Comparison of ENCODE assay signal across 26 mouse cellular contexts in the genomic region with DNA sequence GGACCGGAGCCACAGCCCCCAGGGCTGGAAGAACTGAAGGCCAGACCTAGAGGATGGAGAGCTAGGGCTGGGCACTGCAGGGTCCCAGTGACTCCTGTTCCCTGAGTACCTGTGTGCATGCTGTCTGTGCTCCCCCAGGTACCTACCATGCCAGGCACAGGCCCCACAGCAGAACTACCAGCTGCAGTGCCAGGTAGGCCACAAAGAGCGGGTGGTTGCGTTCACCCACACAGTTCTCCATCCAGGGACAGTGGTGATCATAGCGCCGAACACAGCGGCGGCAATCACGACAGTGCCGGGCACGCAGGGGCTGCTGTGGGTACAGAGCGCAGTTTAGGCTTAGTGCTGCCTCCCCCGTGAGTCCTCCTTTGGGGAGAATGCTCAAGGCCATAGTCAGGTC. TPM values are rescaled to one million over a fixed set of nuclear protein-coding genes. Genes with fewer than 3 reads are reported as not detected.
DNase-seq lines count a peak whose midpoint lies in the region; ATAC-seq lines count a peak whose summit lies in the region.
"Had no signal": no experiment of that assay in that cellular context is flagged by ENCODE, and none has a peak within 500 bp of the region (broad histone marks: within the 10 kb centered on the region; RNA-seq: fewer than 3 reads in every experiment).

No protein-coding gene starts in this region.

- peaks cover 3% of the 10 kb centered on the region; the same call in 1 of the 2 replicates for H3K9me3 ChIP-seq in heart, embryonic 12.5 days (replicated peaks)
- no peaks in the 10 kb centered on the region for H3K9me3 ChIP-seq in megakaryocyte, embryonic 14.5 days
- no peaks in the 10 kb centered on the region for H3K9me3 ChIP-seq in limb, embryonic 10.5 days (replicated peaks)
- H3K9me3 ChIP-seq: embryonic facial prominence, embryonic 10.5 days; embryonic facial prominence, embryonic 13.5 days; G1E; heart, embryonic 13.5 days; hindbrain, embryonic 15.5 days had no signal

- H3K4me1 ChIP-seq in heart, embryonic 12.5 days (replicated peaks), result peaks cover 20% of the 10 kb centered on the region
- H3K4me1 ChIP-seq in megakaryocyte, embryonic 14.5 days, result peaks cover 65% of the 10 kb centered on the region
- H3K4me1 ChIP-seq in limb, embryonic 10.5 days, result peaks cover 35% of the 10 kb centered on the region

- ATAC-seq in heart, embryonic 12.5 days (ENCODE audit: insufficient number of reproducible peaks, low FRiP score), result no peak
- no peak for ATAC-seq in megakaryocyte, adult 5-6 weeks (ENCODE audit: poor library complexity, severe bottlenecking)
- ATAC-seq: CD4-positive, CD25-positive, alpha-beta regulatory T cell, adult 4 months; forebrain, embryonic 14.5 days; forebrain, postnatal 0 days; intestine, postnatal 0 days; Patski had no signal

- no peak overlapping the region for H3K27ac ChIP-seq in heart, embryonic 12.5 days (ENCODE audit: poor library complexity, severe bottlenecking)
- 0 out of 2 replicates have a peak overlapping the region, but pooled peaks have one; percentile 1 for H3K27ac ChIP-seq in limb, embryonic 10.5 days
- H3K27ac ChIP-seq: embryonic facial prominence, embryonic 10.5 days; embryonic facial prominence, embryonic 13.5 days; hindbrain, embryonic 15.5 days had no signal

- H3K4me2 ChIP-seq in heart, embryonic 12.5 days, result no peak overlapping the region
- H3K4me2 ChIP-seq: hindbrain, embryonic 15.5 days had no signal

- peak overlapping the region; percentile 16; the same call in 1 of the 2 replicates for H3K9ac ChIP-seq in heart, embryonic 12.5 days
- H3K9ac ChIP-seq: forebrain, postnatal 0 days; heart, embryonic 13.5 days; hindbrain, embryonic 15.5 days had no signal

- DNase-seq in heart, postnatal 10 days, result no peak
- no peak for DNase-seq in limb, embryonic 10.5 days (ENCODE audit: low spot score)
- no peak for DNase-seq in cerebellum, adult 9-10 months
- DNase-seq: adrenal gland, adult 2 months; adrenal gland, postnatal 14 days; cerebellum, adult 11 months; cerebellum, adult 2 months; cerebellum, postnatal 10 days; cerebellum, postnatal 36 days; embryo, embryonic 11 days; forebrain, postnatal 0 days; gastrocnemius, adult 2 months; gastrocnemius, postnatal 14 days; heart, postnatal 36 days had no signal

- WGBS in heart, embryonic 12.5 days, result 95% methylated on average over 12 of the region's 12 CpGs
- WGBS in limb, embryonic 10.5 days, result 95% methylated on average over 12 of the region's 12 CpGs

- no peak overlapping the region for H3K4me3 ChIP-seq in heart, embryonic 12.5 days
- H3K4me3 ChIP-seq in megakaryocyte, embryonic 14.5 days (replicated peaks), result peak overlapping the region; percentile 64
- 0 out of 2 replicates have a peak overlapping the region, but pooled peaks have one; percentile 8 for H3K4me3 ChIP-seq in limb, embryonic 10.5 days
- H3K4me3 ChIP-seq: embryonic facial prominence, embryonic 13.5 days; gastrocnemius, adult 2 months; hindbrain, embryonic 15.5 days had no signal

- H3K36me3 ChIP-seq in heart, embryonic 12.5 days, result peaks cover 35% of the 10 kb centered on the region
- H3K36me3 ChIP-seq in megakaryocyte, embryonic 14.5 days (replicated peaks; ENCODE audit: low read length), result peaks cover 63% of the 10 kb centered on the region
- H3K36me3 ChIP-seq in limb, embryonic 10.5 days, result peaks cover 46% of the 10 kb centered on the region
- H3K36me3 ChIP-seq: hindbrain, embryonic 15.5 days had no signal

- intact Hi-C loops in heart, postnatal 10 days (cut with DNase I), result no loop called here

- H3K27me3 ChIP-seq in heart, embryonic 12.5 days (replicated peaks), result no peaks in the 10 kb centered on the region
- no peaks in the 10 kb centered on the region for H3K27me3 ChIP-seq in megakaryocyte, embryonic 14.5 days (replicated peaks)
- no peaks in the 10 kb centered on the region for H3K27me3 ChIP-seq in limb, embryonic 10.5 days (ENCODE audit: low read depth, poor library complexity, severe bottlenecking)
- H3K27me3 ChIP-seq: embryonic facial prominence, embryonic 13.5 days; heart, embryonic 13.5 days; hindbrain, embryonic 15.5 days; Patski had no signal

RNA-seq across cellular contexts. Expression of a gene that starts 1.9 kb away (rescaled TPM):
- 49.8 and 50.4 TPM in 2 replicates for polyA plus RNA-seq in heart, embryonic 12.5 days (2016; fragmentation: Nextera tagmentation; extraction: Ambion mirVana)
- 1 to 10 TPM; 7.5 to 7.8 TPM for total RNA-seq in heart, postnatal 10 days (2021)
- 58.2 and 66.6 TPM in 2 replicates for polyA plus RNA-seq in megakaryocyte, embryonic 14.5 days (2012; ENCODE audit: insufficient read depth, low replicate concordance)
- total RNA-seq in megakaryocyte, adult 5-6 weeks (2015), result 20.3 and 24.6 TPM in 2 replicates
- 8.2 and 10.7 TPM in 2 replicates for total RNA-seq in megakaryocyte, adult 5-6 weeks (2017)
- 35.6 and 37.2 TPM in 2 replicates for polyA plus RNA-seq in limb, embryonic 10.5 days (2016; fragmentation: Nextera tagmentation; extraction: Ambion mirVana)

RNA-seq across cellular contexts. Expression of a gene that starts 14.0 kb away (rescaled TPM):
- 19.6 and 21.5 TPM in 2 replicates for polyA plus RNA-seq in heart, embryonic 12.5 days (2016; fragmentation: Nextera tagmentation; extraction: Ambion mirVana)
- 10 to 100 TPM; 11.4 to 12.9 TPM for total RNA-seq in heart, postnatal 10 days (2021)
- polyA plus RNA-seq in megakaryocyte, embryonic 14.5 days (2012; ENCODE audit: insufficient read depth, low replicate concordance), result 19.4 and 62.2 TPM in 2 replicates
- total RNA-seq in megakaryocyte, adult 5-6 weeks (2015), result 3.0 and 4.8 TPM in 2 replicates
- total RNA-seq in megakaryocyte, adult 5-6 weeks (2017), result 7.0 and 9.1 TPM in 2 replicates
- 13.5 and 14.7 TPM in 2 replicates for polyA plus RNA-seq in limb, embryonic 10.5 days (2016; fragmentation: Nextera tagmentation; extraction: Ambion mirVana)

RNA-seq across cellular contexts. Expression of a gene that starts 32.9 kb away (rescaled TPM):
- 5.7 and 6.1 TPM in 2 replicates for polyA plus RNA-seq in heart, embryonic 12.5 days (2016; fragmentation: Nextera tagmentation; extraction: Ambion mirVana)
- 10 to 100 TPM; 25.7 to 26.7 TPM for total RNA-seq in heart, postnatal 10 days (2021)
- 12.2 and 20.0 TPM in 2 replicates for polyA plus RNA-seq in megakaryocyte, embryonic 14.5 days (2012; ENCODE audit: insufficient read depth, low replicate concordance)
- total RNA-seq in megakaryocyte, adult 5-6 weeks (2015), result 10.1 and 11.7 TPM in 2 replicates
- total RNA-seq in megakaryocyte, adult 5-6 weeks (2017), result 8.7 and 10.7 TPM in 2 replicates
- 6.5 and 9.3 TPM in 2 replicates for polyA plus RNA-seq in limb, embryonic 10.5 days (2016; fragmentation: Nextera tagmentation; extraction: Ambion mirVana)

RNA-seq across cellular contexts. Expression of a gene that starts 34.3 kb away (rescaled TPM):
- 297 and 306 TPM in 2 replicates for polyA plus RNA-seq in heart, embryonic 12.5 days (2016; fragmentation: Nextera tagmentation; extraction: Ambion mirVana)
- 100 to 1,000 TPM; 131 to 149 TPM for total RNA-seq in heart, postnatal 10 days (2021)
- polyA plus RNA-seq in megakaryocyte, embryonic 14.5 days (2012; ENCODE audit: insufficient read depth, low replicate concordance), result 207 and 239 TPM in 2 replicates
- 160 and 167 TPM in 2 replicates for total RNA-seq in megakaryocyte, adult 5-6 weeks (2015)
- 634 and 647 TPM in 2 replicates for total RNA-seq in megakaryocyte, adult 5-6 weeks (2017)
- 854 and 929 TPM in 2 replicates for polyA plus RNA-seq in limb, embryonic 10.5 days (2016; fragmentation: Nextera tagmentation; extraction: Ambion mirVana)

RNA-seq across cellular contexts. Expression of a gene that starts 42.0 kb away (rescaled TPM):
- 5.4 and 5.8 TPM in 2 replicates for polyA plus RNA-seq in heart, embryonic 12.5 days (2016; fragmentation: Nextera tagmentation; extraction: Ambion mirVana)
- total RNA-seq in heart, postnatal 10 days (2021), result 10 to 100 TPM; 19.7 to 24.1 TPM
- polyA plus RNA-seq in megakaryocyte, embryonic 14.5 days (2012; ENCODE audit: insufficient read depth, low replicate concordance), result 18.0 and 28.7 TPM in 2 replicates
- 21.2 and 25.8 TPM in 2 replicates for total RNA-seq in megakaryocyte, adult 5-6 weeks (2015)
- 36.5 and 50.0 TPM in 2 replicates for total RNA-seq in megakaryocyte, adult 5-6 weeks (2017)
- polyA plus RNA-seq in limb, embryonic 10.5 days (2016; fragmentation: Nextera tagmentation; extraction: Ambion mirVana), result 6.8 and 8.1 TPM in 2 replicates
